Mouse (Mus musculus) ES-CJ7 (cell line): ENCODE measurements at regions not wholly inside any gene's neighbourhood (a gene's known extent, or its start where the extent isn't known, plus 50 kb on each side); places are given as distances from the start of the nearest gene placed in this dataset.

Experiments used
- DNase-seq: peaks from one replicate; pipeline ENCODE4 v3.0.0; 2011; ENCODE audit warnings: low read depth, low spot score

GRCm38 (mm10) chr10:117994768-117995167 lies 146.8 kb upstream of the Mdm1 start:
- no peak for DNase-seq

- no peak for DNase-seq
These were observed 143.8 kb upstream of the Mdm1 start for GRCm38 (mm10) chr10:117997796-117998195.

DNA sequence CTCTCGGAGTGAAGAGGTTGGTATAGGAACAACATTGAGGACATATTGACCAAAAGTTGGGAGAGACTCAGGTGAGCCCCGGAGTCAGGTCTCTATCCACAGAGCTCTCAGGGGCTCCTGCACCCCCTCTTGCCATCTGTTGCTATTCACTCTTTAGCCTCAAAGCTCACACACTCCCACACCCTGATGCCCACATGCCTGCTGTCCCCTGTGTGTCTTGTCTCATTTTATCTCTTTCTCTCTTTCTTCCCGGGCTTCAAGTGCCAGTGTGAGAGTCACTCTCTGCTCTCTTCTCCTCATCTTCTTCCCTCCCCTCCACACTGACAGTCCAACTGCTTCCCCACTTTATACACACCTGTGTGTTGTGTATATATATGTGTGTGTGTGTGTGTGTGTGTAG lies 141.0 kb upstream of the Mdm1 start:
- DNase-seq = no peak

- DNase-seq = peak; percentile 54
These were observed 140.1 kb upstream of the Mdm1 start for GRCm38 (mm10) chr10:118001501-118001900.

GRCm38 (mm10) chr10:118001971-118002370 lies 139.6 kb upstream of the Mdm1 start:
- DNase-seq = no peak

- DNase-seq = no peak
These were observed 139.1 kb upstream of the Mdm1 start for GRCm38 (mm10) chr10:118002559-118002958.

DNA sequence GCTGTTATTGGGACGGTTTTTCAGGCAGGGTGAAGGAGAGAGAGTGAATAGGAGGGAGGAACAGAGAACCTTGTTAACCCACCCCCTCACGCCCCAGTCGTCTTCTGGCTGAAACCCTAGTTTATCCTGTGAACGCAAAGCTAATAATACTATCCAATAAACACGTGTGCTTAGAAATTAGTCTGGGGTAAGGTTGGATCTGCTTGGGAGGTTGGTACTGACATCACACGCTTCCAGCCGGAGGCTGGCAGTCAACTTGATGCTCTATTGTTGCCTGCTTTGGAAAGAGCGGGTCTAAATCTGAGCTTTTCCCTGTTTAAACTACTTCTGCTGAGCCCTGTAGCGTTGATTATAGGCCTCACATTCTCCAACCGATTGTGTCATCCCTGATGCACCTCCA lies 138.4 kb upstream of the Mdm1 start:
- no peak for DNase-seq

DNA sequence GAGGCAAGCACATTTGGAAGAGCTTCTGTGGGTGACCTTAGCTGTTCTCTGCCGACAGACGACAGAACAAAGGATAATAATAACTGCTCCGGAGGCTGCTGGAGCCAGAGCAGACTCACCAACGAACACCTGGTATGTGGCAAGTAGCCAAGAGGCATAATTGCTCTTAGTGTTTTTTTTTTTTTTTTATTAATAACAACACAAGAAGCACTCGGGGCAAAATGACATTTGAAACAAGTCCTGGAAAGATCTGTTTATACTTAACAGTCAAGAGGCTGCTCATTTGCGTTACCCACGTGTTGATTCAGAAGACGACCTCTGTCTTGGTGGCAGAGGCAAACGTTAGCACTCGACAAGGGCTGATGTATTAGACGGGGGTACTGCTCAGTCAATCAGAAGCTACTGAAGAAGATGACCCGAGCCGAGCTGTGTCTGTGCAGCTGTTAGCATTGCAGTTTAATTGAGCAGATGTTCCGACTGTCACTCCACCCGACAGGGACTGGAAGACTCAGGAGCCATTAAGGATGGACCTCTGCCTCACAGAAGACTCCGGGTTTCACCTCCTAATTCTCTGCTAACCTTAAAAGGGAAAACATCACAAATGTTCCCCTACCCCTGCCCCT lies 137.8 kb upstream of the Mdm1 start:
- DNase-seq = no peak

DNA sequence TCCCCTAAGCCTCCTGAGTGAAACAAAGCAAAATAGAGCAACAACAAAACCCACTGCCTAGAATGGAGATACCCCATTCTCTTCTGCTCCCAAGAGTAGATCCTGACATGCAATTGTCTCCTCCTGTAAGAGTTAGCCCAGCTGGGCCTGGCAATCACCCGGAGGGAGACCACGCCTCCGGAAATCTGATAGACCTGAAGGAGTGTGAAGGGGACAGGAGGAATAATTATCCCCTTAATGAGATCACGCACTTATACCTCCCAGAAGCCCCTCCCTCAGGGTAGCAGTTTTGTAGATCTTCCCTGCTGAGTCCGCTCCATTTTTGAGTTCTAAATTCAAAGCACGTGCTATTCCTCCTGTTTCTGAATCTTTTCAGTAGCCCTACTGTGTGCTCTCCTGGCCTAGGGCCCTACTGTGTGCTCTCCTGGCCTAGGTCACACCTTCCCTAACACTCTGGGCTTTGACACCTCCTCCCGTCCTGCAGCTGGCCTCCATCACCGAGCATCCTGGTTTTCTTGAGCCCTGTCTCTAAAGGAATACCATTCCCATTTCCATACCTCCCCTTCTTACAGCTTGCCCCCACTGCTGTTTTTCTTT lies 137.2 kb upstream of the Mdm1 start:
- no peak for DNase-seq

DNA sequence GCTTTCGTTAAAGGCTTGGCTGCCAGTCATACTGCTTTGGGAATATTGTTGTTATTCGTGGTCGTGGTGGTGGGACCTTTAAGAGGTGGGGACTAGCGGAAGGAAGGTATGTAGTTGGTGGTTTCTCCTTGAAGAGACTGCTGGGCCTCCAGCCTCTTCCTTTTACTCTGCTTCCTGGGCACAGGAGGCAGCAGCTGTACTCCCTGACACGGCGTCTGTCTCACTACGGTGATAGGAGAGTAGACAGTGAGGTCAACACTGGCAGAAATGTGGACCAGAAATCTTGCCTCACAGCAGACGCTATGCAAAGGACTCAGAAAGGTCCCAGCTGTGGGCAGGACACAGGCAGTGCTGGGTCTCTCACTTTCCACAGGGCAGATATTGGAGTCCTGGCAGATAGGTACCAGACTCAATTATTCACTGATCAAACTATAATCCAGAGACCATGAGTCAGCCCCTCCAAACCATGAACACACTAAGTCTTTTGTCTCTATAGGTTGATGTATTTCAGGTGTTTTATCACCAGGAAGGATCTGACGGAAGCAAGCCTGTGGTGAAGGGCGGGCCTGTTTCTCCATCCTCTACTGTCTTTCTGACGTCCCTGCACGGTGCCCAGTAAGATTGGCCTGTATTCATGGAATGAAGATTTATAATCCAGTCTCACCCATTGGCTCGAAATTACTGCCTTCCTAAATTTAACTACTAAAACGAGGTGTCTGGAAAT lies 134.6 kb upstream of the Mdm1 start:
- no peak for DNase-seq

GRCm38 (mm10) chr10:118007846-118008245 lies 133.8 kb upstream of the Mdm1 start:
- no peak for DNase-seq

DNA sequence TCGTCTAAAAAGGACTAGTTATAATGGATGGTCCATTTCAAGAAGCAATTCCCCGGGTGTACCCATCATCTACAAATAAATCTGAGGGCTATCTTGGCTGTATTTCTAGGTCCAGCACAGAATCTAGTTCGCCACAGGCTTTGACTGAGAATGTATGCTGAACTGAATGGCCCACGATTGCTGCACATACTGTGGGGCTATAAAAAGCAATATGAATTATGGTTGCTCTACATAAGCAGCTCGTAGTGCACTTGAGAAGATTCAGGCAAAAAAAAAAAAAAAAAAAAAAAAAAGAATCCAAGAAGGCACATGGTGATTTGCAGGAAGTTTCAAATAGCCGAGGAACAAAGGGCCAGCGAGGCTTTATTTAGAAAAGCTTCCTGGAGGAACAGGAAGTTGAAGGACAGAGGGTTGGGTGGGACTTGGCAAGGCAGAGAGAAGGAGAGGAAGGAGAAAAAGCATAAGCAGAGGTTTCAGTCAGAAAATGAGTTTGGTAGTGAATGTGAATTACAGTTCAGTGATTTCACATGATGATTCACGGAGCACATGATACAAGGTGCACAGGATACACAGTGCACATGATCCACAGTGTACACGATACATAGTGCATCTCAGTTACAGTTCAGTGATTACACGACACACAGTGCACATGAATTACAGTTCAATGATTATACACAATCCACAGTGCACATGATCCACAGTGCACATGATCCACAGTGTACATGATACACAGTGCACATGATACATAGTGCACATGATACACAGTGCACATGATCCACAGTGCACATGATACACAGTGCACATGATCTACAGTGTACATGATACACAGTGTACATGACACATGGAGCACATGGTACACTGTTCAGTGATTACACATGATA lies 129.7 kb upstream of the Mdm1 start:
- DNase-seq = no peak

DNA sequence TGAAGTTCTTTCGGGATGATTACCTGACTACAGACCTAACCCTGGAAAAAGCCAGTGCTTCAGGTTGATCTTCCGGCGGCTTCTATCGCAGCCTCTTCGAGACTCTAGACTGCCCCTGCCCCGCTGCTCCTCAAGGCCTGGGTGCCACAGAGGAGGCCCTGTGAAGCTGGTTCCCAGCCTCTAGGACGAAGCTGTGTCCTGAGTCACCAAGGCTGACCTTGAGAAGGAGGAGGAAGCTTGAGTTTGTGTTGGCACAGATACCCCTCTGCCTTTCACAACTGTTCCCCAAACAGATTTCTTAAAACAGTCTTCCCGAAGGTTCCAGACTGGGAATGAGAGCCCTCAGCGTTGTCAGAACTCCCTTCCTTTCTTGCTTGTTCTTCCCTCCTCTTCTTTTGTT lies 112.8 kb upstream of the Mdm1 start:
- no peak for DNase-seq

DNA sequence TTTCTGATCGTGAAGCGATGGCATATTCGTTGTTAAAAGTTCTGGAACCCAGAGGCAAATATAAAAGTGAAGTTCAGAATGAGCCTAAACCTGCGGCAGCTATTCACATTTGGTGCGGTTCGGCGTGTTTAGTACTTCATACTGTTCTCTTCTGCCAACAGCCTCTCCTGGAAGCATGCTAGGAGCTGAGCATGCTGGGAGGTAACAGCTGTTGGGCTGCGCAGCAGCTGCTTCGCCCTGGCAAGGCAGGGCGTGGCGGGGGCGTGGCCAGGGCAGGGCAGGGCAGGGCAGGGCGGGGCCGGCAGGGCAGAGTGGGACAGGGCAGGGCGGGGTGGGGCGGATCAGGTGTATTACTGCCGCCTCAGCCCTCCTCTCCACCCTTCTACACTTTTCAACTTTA lies 107.2 kb upstream of the Mdm1 start:
- DNase-seq = no peak

- peak; percentile 57 for DNase-seq
These were observed 106.6 kb upstream of the Mdm1 start for GRCm38 (mm10) chr10:118035035-118035434.

GRCm38 (mm10) chr10:118038465-118038864 lies 103.1 kb upstream of the Mdm1 start:
- no peak for DNase-seq

DNA sequence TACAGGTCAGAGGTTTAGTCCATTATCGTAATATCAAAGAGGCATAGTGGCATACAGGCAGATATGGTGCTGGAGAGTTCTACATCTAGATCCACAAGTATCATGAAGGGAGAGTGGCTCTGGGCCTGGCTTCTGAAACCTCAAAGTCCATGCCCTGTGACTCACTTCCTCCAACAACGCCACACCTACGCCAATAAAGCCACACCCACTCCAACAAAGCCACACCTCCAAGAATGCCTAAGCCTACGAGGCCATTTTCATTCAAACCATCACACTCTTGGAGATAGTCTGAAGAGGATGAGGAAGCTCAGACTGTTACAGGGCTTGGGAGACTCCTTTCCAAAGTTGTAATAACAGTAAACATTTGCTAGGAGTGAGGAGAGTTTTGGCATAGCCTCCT lies 102.6 kb upstream of the Mdm1 start:
- DNase-seq = peak; percentile 40

DNA sequence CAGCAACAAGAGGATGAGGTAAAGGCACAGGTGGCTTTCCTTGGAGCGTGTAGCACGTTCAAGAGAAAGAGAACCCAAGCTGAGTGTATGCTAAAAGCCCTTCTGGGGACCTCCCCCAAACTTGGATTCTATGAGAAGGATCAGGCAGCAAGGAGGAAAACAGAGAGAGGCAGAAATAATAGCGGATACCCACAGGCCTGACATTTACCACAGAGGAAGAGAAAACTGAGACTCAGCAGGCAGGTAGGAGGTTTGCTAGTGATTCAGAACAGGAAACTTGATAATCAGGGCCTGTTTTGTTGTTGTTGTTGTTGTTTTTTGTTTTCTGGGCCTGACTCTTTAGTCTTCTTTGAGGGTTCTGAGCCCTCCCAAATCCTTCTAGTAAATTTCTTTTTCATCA lies 100.5 kb upstream of the Mdm1 start:
- DNase-seq = no peak

GRCm38 (mm10) chr10:118043761-118044160 lies 97.8 kb upstream of the Mdm1 start:
- DNase-seq = no peak

GRCm38 (mm10) chr10:118044840-118045239 lies 96.8 kb upstream of the Mdm1 start:
- DNase-seq = peak; percentile 78

DNA sequence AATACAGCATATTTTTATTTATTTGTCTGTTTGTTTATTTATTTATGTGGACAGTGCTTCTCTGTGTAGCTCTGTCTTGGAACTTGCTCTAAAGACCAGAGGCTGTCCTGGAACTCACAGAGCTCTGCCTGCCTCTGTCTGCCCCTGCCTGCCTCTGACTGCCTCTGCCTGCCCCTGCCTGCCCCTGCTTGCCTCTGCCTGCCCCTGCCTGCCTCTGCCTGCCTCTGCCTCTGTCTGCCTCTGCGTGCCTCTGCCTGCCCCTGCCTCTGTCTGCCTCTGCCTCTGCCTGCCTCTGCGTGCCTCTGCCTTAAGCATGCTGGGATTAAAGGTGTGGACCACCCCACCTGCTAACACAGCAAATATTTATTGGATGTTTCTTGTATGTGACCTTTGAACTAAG lies 96.2 kb upstream of the Mdm1 start:
- no peak for DNase-seq

DNA sequence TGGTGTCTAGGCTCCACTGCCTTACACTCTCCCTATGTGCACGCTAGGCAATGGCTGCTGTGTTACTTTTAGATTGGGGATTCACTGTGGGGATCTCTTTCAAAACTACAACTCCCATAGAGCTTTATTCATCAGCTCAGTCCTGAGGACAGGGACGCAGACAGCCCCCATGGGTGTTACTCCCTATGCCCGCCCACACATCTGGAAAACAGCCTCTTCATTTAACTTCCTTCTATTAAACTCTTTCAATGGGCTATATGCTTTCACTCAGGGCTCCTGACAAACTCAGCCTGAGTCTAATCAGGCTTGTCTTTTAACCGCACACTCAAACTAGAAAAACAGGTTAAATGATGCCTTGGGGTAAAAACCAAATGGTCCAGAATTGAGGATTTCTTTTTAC lies 95.3 kb upstream of the Mdm1 start:
- DNase-seq = no peak
